Mouse (Mus musculus) lung, adult 2 months (tissue): ENCODE data around the gene Nrtn.

Experiments used
- CTCF ChIP-seq: fragments of 200-500 bp; IDR thresholded peaks from 2 replicates; pipeline ENCODE4 v1.5.1; 2011; ENCODE audit warnings: mild to moderate bottlenecking, low read length, control low read depth; ENCODE audit not compliant: insufficient read depth
- POLR2A ChIP-seq: fragments of 200-500 bp; IDR thresholded peaks from 2 replicates; pipeline ENCODE4 v1.6.1; 2011; ENCODE audit warnings: low read depth, mild to moderate bottlenecking, control low read depth, low read length, borderline replicate concordance; ENCODE audit errors: extremely low read depth

DNA sequence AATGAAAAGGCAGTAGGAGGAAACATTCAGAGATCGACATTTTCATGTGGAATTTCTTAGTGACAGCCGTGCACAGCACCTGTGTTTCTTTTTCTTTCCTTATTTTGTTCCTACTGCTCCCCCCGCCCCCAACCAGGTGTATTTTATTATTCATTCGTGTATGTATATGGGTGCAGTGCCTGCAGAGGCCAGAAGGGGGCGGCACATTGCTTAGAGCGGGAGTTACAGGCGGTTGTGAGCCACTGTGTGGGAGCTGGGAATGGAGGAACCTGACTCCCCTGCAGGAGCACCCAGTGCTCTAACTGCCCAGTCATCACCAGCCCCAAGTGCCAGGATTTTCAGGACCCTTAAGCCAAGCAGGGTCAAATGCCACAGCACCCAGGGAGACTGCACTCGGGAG, 20.8 kb downstream of the Nrtn start:
- peak; percentile 30; the same call in 1 of the 2 replicates for TF ChIP-seq CTCF
- TF ChIP-seq POLR2A = no peak
